ENCODE assay signal across 12 mouse cellular contexts in genomic region chr13:15742308-15742707, GRCm38 (mm10).
DNase-seq lines count a peak whose midpoint lies in the region; ATAC-seq and TF ChIP-seq lines count a peak whose summit lies in the region.
"Had no signal": no experiment of that assay in that cellular context is flagged by ENCODE, and none has a peak within 500 bp of the region (broad histone marks: within the 10 kb centered on the region; RNA-seq: fewer than 3 reads in every experiment).

No protein-coding gene starts in this region.

- H3K9ac ChIP-seq in forebrain, embryonic 13.5 days, result no peak overlapping the region
- no peak overlapping the region for H3K9ac ChIP-seq in forebrain, embryonic 12.5 days
- no peak overlapping the region for H3K9ac ChIP-seq in hindbrain, embryonic 14.5 days
- H3K9ac ChIP-seq in hindbrain, embryonic 11.5 days (ENCODE audit: low read depth, low read length), result no peak overlapping the region
- no peak overlapping the region for H3K9ac ChIP-seq in heart, embryonic 15.5 days
- H3K9ac ChIP-seq: kidney, embryonic 15.5 days had no signal

- H3K9me3 ChIP-seq in forebrain, embryonic 13.5 days (replicated peaks), result no peaks in the 10 kb centered on the region; the same call in 1 of the 2 replicates
- H3K9me3 ChIP-seq in forebrain, embryonic 12.5 days, result 0 out of 2 replicates have a peak, but pooled peaks cover 4% of the 10 kb centered on the region
- peaks cover 9% of the 10 kb centered on the region; the same call in 1 of the 2 replicates for H3K9me3 ChIP-seq in hindbrain, embryonic 14.5 days (ENCODE audit: control insufficient read depth, low read length)
- H3K9me3 ChIP-seq in hindbrain, embryonic 11.5 days (ENCODE audit: control insufficient read depth, low read length), result no peaks in the 10 kb centered on the region
- H3K9me3 ChIP-seq in heart, embryonic 15.5 days (replicated peaks), result peaks cover 4% of the 10 kb centered on the region; the same call in 1 of the 2 replicates
- H3K9me3 ChIP-seq: kidney, embryonic 15.5 days had no signal

- H3K4me2 ChIP-seq in forebrain, embryonic 13.5 days, result no peak overlapping the region
- H3K4me2 ChIP-seq in forebrain, embryonic 12.5 days, result no peak overlapping the region
- no peak overlapping the region for H3K4me2 ChIP-seq in hindbrain, embryonic 14.5 days (replicated peaks)
- no peak overlapping the region for H3K4me2 ChIP-seq in hindbrain, embryonic 11.5 days (replicated peaks; ENCODE audit: low read depth, low read length)
- H3K4me2 ChIP-seq in heart, embryonic 15.5 days, result no peak overlapping the region
- H3K4me2 ChIP-seq: kidney, embryonic 15.5 days had no signal

- no peaks in the 10 kb centered on the region for H3K27me3 ChIP-seq in forebrain, embryonic 13.5 days
- H3K27me3 ChIP-seq in forebrain, embryonic 12.5 days, result no peaks in the 10 kb centered on the region
- H3K27me3 ChIP-seq in hindbrain, embryonic 14.5 days (ENCODE audit: control insufficient read depth, insufficient read depth, low read length), result no peaks in the 10 kb centered on the region
- H3K27me3 ChIP-seq in hindbrain, embryonic 11.5 days (ENCODE audit: control insufficient read depth, insufficient read depth, low read length), result no peaks in the 10 kb centered on the region
- no peaks in the 10 kb centered on the region for H3K27me3 ChIP-seq in heart, embryonic 15.5 days
- H3K27me3 ChIP-seq: kidney, embryonic 15.5 days had no signal

- no peak for TF ChIP-seq CTCF in layer of hippocampus, adult 2 months (conservative IDR thresholded peaks at IDR 0.05)

- no peak overlapping the region for H3K27ac ChIP-seq in forebrain, embryonic 13.5 days
- H3K27ac ChIP-seq in forebrain, embryonic 12.5 days, result no peak overlapping the region
- H3K27ac ChIP-seq in hindbrain, embryonic 14.5 days, result no peak overlapping the region
- no peak overlapping the region for H3K27ac ChIP-seq in hindbrain, embryonic 11.5 days (ENCODE audit: low read depth, low read length)
- peak overlapping the region; percentile 56 for H3K27ac ChIP-seq in heart, embryonic 15.5 days
- H3K27ac ChIP-seq in layer of hippocampus, adult 2 months, result no peak overlapping the region
- H3K27ac ChIP-seq: kidney, embryonic 15.5 days had no signal

- H3K4me3 ChIP-seq in forebrain, embryonic 13.5 days, result no peak overlapping the region
- no peak overlapping the region for H3K4me3 ChIP-seq in forebrain, embryonic 12.5 days (replicated peaks)
- H3K4me3 ChIP-seq in hindbrain, embryonic 14.5 days (replicated peaks; ENCODE audit: low read length), result no peak overlapping the region
- H3K4me3 ChIP-seq in hindbrain, embryonic 11.5 days (ENCODE audit: low read depth, low read length), result no peak overlapping the region
- H3K4me3 ChIP-seq in heart, embryonic 15.5 days, result no peak overlapping the region
- H3K4me3 ChIP-seq in layer of hippocampus, adult 2 months, result no peak overlapping the region
- H3K4me3 ChIP-seq: kidney, embryonic 15.5 days had no signal

- H3K4me1 ChIP-seq in forebrain, embryonic 13.5 days, result peaks cover 17% of the 10 kb centered on the region; the same call in 1 of the 2 replicates
- H3K4me1 ChIP-seq in forebrain, embryonic 12.5 days, result peaks cover 6% of the 10 kb centered on the region; the same call in 1 of the 2 replicates
- H3K4me1 ChIP-seq in hindbrain, embryonic 14.5 days (replicated peaks; ENCODE audit: control insufficient read depth, insufficient read depth, low read length), result no peaks in the 10 kb centered on the region
- no peaks in the 10 kb centered on the region for H3K4me1 ChIP-seq in hindbrain, embryonic 11.5 days (replicated peaks; ENCODE audit: control insufficient read depth, insufficient read depth, low read length)
- H3K4me1 ChIP-seq in heart, embryonic 15.5 days (replicated peaks), result peaks cover 13% of the 10 kb centered on the region
- H3K4me1 ChIP-seq: kidney, embryonic 15.5 days had no signal

- DNase-seq in hindbrain, embryonic 14.5 days (ENCODE audit: low spot score), result no peak
- DNase-seq in hindbrain, embryonic 11.5 days (ENCODE audit: low spot score), result no peak
- DNase-seq in NIH3T3 (ENCODE audit: low read depth), result peak; percentile 11
- no peak for DNase-seq in left cerebral cortex, adult 11 months (ENCODE audit: low spot score)
- no peak for DNase-seq in layer of hippocampus, adult 2 months (ENCODE audit: low spot score in 2 of 2)
- DNase-seq: cerebellum, adult 8-10 months; embryo, embryonic 11 days; thymus, adult 2 months had no signal

- 84% methylated on average over 3 of the region's 3 CpGs for WGBS in forebrain, embryonic 13.5 days
- 96% methylated on average over 3 of the region's 3 CpGs for WGBS in forebrain, embryonic 12.5 days
- 95% methylated on average over 3 of the region's 3 CpGs for WGBS in hindbrain, embryonic 14.5 days
- 86% methylated on average over 3 of the region's 3 CpGs for WGBS in hindbrain, embryonic 11.5 days
- WGBS in heart, embryonic 15.5 days, result 63% methylated on average over 3 of the region's 3 CpGs

- no peaks in the 10 kb centered on the region for H3K36me3 ChIP-seq in forebrain, embryonic 13.5 days (ENCODE audit: poor library complexity, severe bottlenecking)
- H3K36me3 ChIP-seq in forebrain, embryonic 12.5 days (replicated peaks), result no peaks in the 10 kb centered on the region
- no peaks in the 10 kb centered on the region for H3K36me3 ChIP-seq in hindbrain, embryonic 14.5 days (replicated peaks; ENCODE audit: control insufficient read depth, insufficient read depth)
- H3K36me3 ChIP-seq in hindbrain, embryonic 11.5 days (ENCODE audit: control insufficient read depth, insufficient read depth, low read length), result no peaks in the 10 kb centered on the region
- H3K36me3 ChIP-seq in heart, embryonic 15.5 days, result no peaks in the 10 kb centered on the region
- H3K36me3 ChIP-seq: kidney, embryonic 15.5 days had no signal

- ATAC-seq in forebrain, embryonic 13.5 days, result 0 out of 2 replicates have a peak, but pooled peaks have one; percentile 14
- no peak for ATAC-seq in forebrain, embryonic 12.5 days (ENCODE audit: low FRiP score)
- peak; percentile 21; the same call in 1 of the 2 replicates for ATAC-seq in hindbrain, embryonic 14.5 days (ENCODE audit: low FRiP score)
- no peak for ATAC-seq in hindbrain, embryonic 11.5 days (ENCODE audit: low FRiP score)
- no peak for ATAC-seq in heart, embryonic 15.5 days (replicated peaks; ENCODE audit: insufficient number of reproducible peaks, insufficient read depth, low FRiP score, low read depth)

Comparison
In these comparisons a context has a peak if more than half of its experiments do, and no peak if none do; other contexts are left out.
1. ATAC-seq: peak in forebrain, embryonic 13.5 days (single experiment) and hindbrain, embryonic 14.5 days (single experiment); none in forebrain, embryonic 12.5 days (single experiment), hindbrain, embryonic 11.5 days (single experiment) and heart, embryonic 15.5 days (single experiment).